Mouse (Mus musculus) embryonic fibroblast, embryonic 13.5 days (primary cell): ENCODE measurements around the gene Ptn.

ENCODE experiments used
- CTCF ChIP-seq: IDR thresholded peaks from 2 replicates; pipeline ENCODE4 v1.5.1; 2011; ENCODE audit warnings: mild to moderate bottlenecking, control low read depth, low read length, moderate library complexity, borderline replicate concordance; ENCODE audit not compliant: insufficient read depth
- POLR2A ChIP-seq: IDR thresholded peaks from 2 replicates; pipeline ENCODE4 v1.6.1; 2011; ENCODE audit warnings: low read depth, mild to moderate bottlenecking, control low read depth, low read length, moderate library complexity

- TF ChIP-seq CTCF (no peak), POLR2A (no peak)
Measured at GRCm38 (mm10) chr6:36835351-36835750, 25.3 kb upstream of the Ptn start.
